Mouse (Mus musculus): ENCODE measurements around the gene 1700020D05Rik.

DNA sequence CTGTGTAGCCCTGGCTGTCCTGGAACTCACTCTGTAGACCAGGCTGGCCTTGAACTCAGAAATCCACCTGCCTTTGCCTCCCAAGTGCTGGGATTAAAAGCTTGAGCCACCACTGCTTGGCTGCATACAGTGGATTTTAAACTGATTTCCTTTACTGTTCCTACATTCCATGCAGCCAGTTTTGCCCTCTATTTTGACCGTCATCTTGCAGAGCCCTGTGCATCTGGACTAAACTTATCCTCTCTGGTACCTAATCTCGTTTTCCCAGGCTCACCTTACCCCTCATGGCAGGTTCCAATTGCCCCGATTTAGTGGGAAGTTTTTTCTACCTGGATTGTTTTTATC, 9.4 kb upstream of the 1700020D05Rik start:
- no peak for TF ChIP-seq CTCF (IDR thresholded peaks at IDR 0.05)
- TF ChIP-seq EP300 (IDR thresholded peaks at IDR 0.05), result no peak

All from lung, postnatal 0 days (tissue).